Mouse (Mus musculus) heart, postnatal 10 days (tissue): ENCODE measurements around the gene Gpr176. TPM values are rescaled to one million over a fixed set of nuclear protein-coding genes. Genes with fewer than 3 reads are reported as not detected.
"Not testable (repeated sequence)": the region's sequence is repeated elsewhere in the genome, so short reads cannot be mapped to it uniquely, and the experiment has no call there.

ENCODE experiments used
- DNase-seq, 2 experiments: peaks; one replicate each; pipeline ENCODE4 v3.0.0; 2021
- intact Hi-C: fragments of 180-260 bp; cut with DNase I; formaldehyde crosslinking; loops from one replicate; pipeline ENCODE4 v1.15.1; 2025
- total RNA-seq, 2 experiments: library from RNA; stranded (reverse); gene quantifications; 2 replicates each; pipeline ENCODE4 v1.2.3; 2021

Gene Gpr176
- total RNA-seq, 2 experiments from 2014 or later: 0.20 to 0.31 TPM

GRCm38 (mm10) chr2:118305827-118306521, 67.2 kb downstream of the Gpr176 start:
- DNase-seq: no peak
- intact Hi-C loops: no loop called here

- DNase-seq: no peak
- intact Hi-C loops: no loop called here
These were observed 69.8 kb downstream of the Gpr176 start for GRCm38 (mm10) chr2:118303456-118303855.

DNA sequence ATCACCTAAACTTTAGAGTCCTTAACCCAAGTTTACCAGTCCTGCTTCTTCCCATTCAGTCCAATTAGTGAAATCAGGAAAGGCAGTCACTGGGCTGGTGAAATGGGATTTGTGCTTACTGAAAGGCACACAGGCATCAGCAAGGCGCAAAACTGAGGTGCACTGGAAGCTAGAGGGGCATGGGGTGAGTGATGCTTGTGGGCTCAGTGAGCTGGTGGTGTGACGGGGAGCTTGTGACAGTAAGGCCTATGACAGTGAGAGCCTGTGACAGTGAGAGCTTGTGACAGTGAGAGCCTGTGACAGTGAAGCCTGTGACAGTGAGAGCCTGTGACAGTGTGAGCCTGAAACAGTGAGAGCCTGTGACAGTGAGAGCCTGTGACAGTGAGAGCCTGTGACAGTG, 71.6 kb downstream of the Gpr176 start:
- intact Hi-C loops: no loop called here
- DNase-seq: no peak

DNA sequence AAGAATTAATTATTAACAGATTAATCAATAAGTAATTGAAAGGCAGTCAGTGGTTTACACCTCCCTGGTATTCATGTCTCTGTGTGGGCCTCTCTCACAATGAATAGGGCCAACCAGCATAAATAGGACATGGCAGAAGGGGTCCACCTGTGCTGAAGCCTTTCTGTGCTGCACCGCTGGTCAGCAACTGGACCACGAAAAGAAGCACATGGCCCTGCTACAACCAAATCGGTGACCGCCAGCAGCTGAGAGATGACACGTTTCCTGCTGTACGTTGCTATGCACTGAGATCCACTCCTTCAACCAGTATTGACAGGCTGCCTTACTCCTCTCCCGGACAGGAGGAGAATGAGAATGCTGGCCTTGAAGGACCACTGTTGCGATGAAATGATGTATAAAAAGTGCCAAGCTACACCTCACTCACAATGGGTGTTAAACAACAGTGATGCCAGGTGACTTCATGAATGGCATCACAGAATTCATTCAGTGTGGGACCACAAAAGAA, 72.1 kb downstream of the Gpr176 start:
- DNase-seq: no peak
- intact Hi-C loops: no loop called here

- intact Hi-C loops: no loop called here
- no peak for DNase-seq
These were observed 73.2 kb downstream of the Gpr176 start for GRCm38 (mm10) chr2:118299981-118300380.

GRCm38 (mm10) chr2:118298601-118299000, 74.6 kb downstream of the Gpr176 start:
- intact Hi-C loops: no loop called here
- DNase-seq: no peak

DNA sequence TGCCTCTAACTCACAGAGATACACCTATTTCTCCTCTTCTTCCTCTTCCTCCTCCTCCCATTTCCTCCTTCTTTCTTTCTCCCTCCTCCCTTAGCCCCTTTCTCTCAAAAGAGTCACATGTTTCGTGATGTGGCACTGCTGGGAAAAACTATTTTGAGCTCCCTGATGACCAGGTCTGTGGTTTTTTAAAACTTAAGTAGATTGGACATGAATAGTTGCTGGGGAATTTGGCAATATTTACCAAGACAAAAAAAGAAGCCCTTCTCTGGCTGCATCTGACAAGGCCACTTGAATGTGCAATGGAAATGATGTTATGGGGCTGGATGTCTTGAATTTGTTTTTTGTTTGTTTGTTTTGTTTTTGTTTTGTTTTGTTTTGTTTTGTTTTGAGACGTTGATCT, 75.3 kb downstream of the Gpr176 start:
- no peak for DNase-seq
- intact Hi-C loops: no loop called here

DNA sequence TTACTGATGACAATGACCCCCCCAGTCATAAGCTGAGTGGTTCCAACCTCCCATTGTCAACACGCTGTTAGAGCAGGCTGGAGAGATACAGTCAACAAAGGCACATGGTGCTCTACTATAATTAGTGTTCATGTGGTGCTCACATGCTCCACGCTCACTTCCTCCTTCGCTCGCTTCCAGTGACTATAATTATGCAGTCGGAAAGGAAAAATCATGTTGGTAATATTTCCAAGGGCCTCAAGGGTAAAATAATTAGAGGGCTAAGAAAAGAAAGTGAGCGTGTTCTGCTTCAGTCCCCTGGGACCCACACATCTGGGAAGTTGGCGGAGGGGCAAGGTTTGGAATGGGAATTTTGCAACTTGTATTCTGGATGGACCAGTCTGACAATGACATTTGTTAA, 77.7 kb downstream of the Gpr176 start:
- DNase-seq: peak; percentile 40 to 47

DNA sequence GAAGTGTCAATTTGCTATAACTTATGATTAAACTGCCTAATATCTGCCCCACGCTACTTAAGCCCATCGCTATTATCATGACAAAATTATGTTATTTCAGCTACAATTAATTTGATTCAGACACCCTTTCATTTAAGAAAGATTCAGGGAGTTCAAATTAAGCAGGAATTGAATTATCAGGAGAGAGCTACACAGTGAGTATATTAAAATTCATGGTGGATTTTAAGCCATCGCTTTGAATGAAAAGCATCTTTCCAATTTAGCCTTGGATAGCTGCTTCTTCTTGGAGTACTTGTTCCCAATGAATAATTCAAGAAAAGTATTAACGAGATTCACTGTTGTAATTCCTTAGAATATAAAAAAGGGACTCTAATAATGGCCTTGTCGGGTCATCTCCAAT, 79.6 kb downstream of the Gpr176 start:
- no peak for DNase-seq
- intact Hi-C loops: no loop called here

More for the DNA sequence above, 77.7 kb downstream of the Gpr176 start:
- intact Hi-C loops: no loop called here

DNA sequence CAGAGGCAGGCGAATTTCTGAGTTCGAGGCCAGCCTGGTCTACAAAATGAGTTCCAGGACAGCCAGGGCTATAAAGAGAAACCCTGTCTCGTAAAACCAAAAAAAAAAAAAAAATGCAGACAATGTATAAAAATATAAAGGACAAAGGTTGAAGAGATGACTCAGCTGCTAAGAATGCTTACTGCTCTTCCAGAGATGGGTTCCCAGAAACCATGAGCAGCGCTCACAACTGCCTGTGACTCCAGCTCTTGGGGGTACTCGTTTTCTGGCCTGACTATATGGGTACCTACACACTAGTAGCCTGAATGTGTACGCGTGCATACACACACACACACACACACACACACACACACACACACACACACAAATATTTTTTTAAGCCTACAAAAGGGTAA, 84.2 kb downstream of the Gpr176 start:
- intact Hi-C loops, DNase-seq: not testable (repeated sequence)

GRCm38 (mm10) chr2:118288326-118289065, 84.7 kb downstream of the Gpr176 start:
- no peak for DNase-seq
- intact Hi-C loops: no loop called here

- DNase-seq: no peak
- intact Hi-C loops: no loop called here
These were observed 85.5 kb downstream of the Gpr176 start for GRCm38 (mm10) chr2:118287678-118288077.

- intact Hi-C loops: loop anchor here (5.0 kb wide), 1 partner anchor 150 kb away; no protein-coding TSS in a partner anchor
- DNase-seq: no peak
These were observed 90.8 kb downstream of the Gpr176 start for GRCm38 (mm10) chr2:118282467-118282866.

DNA sequence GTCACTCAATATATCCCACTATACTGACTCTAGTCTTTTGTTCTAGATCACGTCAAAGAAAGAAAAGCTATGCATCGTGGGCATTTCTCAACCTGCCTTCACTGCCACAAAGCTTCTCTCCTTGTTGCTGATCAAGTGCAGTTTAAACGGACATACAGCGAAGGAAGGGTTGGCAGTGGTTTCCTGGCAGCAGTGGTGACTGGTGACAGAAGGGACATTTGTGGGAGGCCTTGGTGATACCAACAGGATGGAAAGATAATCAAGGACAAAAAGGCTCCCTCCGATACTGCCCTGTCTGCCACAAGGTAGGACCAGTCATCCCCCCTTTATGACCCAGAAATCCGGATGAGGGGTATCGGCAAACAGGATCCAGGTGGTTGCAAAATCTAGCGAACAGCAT, 95.0 kb downstream of the Gpr176 start:
- no peak for DNase-seq
- intact Hi-C loops: no loop called here

GRCm38 (mm10) chr2:118271606-118272005, 101.6 kb downstream of the Gpr176 start:
- DNase-seq: no peak
- intact Hi-C loops: no loop called here

- intact Hi-C loops: no loop called here
- DNase-seq: no peak
These were observed 103.0 kb downstream of the Gpr176 start for GRCm38 (mm10) chr2:118270213-118270612.

GRCm38 (mm10) chr2:118263914-118264201, 109.4 kb downstream of the Gpr176 start:
- DNase-seq: no peak
- intact Hi-C loops: loop anchor here (1.0 to 10.0 kb wide), 5 partner anchors 72 to 621 kb away; partner anchors contain the start of gene Eif2ak4

DNA sequence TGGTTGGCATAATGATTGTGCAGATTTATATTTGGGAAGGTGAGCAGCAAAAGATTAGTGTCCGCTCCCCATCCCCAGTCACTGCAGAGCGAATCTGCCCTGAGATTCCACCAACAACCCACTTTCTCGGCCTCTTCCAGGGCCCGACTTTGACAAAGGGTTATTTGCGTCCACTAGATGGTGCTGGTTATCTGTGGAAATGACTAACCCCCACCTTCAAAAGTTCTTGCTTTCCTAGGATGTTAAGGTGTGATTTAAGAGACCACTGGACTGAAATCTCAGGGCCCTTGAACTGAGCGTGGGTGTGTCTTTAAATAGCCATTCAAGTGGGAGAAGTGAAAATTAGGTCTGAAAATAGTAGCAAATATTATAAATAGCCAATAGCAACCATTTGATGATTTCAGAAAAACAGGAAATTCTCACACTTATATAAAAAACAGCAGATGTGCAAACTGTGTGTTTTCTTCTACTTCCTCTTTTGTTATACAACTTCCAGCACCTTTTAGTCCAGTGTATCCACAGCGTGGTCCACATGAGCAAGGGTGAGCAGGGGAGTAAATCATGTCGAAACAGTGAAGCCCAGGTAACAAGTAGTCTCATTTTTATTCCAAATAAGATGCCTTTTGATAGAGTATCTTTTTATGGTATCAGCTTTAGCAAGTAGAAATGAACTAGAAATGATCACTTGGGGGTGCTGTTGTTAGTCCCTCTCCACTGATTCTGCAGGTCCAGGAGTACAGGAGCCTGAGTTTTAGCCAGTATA, 109.9 kb downstream of the Gpr176 start:
- DNase-seq: peak; percentile 57 to 79
- intact Hi-C loops: loop anchor here (1.0 to 10.0 kb wide), 5 partner anchors 73 to 621 kb away; partner anchors contain the start of gene Eif2ak4

- intact Hi-C loops: loop anchor here (1.0 to 10.0 kb wide), 5 partner anchors 74 to 622 kb away; partner anchors contain the start of gene Eif2ak4
- no peak for DNase-seq
These were observed 110.5 kb downstream of the Gpr176 start for GRCm38 (mm10) chr2:118262673-118263072.

GRCm38 (mm10) chr2:118259746-118260145, 113.5 kb downstream of the Gpr176 start:
- intact Hi-C loops: loop anchor here (5.0 to 10.0 kb wide), 3 partner anchors 128 to 625 kb away; partner anchors contain the start of gene Eif2ak4
- no peak for DNase-seq

- no peak for DNase-seq
- intact Hi-C loops: no loop called here
These were observed 116.1 kb downstream of the Gpr176 start for GRCm38 (mm10) chr2:118257094-118257493.
